Mouse (Mus musculus) gastrocnemius, adult 18-20 months (tissue): ENCODE measurements at regions not wholly inside any gene's neighbourhood (a gene's known extent, or its start where the extent isn't known, plus 50 kb on each side); places are given as distances from the start of the nearest gene placed in this dataset.

Source experiments
- DNase-seq: peaks from one replicate; pipeline ENCODE4 v3.0.0; 2021; ENCODE audit warnings: low spot score

DNA sequence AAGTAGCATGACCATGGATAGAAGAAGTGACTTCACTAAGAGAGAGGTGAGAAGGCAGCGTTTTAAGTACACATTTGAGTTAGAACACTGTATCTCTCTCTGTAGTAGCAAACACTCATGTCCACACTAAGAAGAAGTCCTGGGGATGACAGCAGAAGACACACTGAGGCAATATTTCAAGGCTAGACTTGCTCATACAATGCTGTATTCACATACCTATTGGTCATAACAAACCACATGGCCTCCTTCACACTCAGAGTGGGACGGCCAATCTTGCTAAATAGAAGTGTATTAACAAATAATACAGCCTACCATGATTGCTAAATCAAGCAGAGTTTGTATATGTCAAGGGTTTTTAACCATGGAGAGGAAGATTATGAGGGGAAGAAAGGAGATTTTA is 252.5 kb upstream of the Kcnj16 start:
- no peak for DNase-seq

- DNase-seq = no peak
Measured at GRCm38 (mm10) chr11:110716369-110716768, 251.5 kb upstream of the Kcnj16 start.

DNA sequence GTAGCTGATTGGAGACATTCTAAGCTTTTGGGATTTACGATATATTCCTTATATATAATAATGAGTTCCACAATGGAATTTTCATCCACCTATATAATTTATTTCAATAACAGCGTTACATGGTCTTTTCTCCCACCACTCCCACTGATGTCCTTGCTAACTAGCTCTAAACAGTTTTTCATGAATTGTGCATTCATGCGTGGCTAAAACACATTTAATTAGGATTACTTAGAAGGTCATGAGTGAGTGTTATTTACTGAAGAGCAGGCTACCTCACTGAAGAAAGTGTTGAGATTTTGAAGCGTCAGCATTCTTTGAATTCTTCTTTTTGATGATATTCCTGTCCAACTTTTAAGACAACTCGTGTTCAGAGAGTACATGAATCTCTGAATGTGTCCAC is 245.1 kb upstream of the Kcnj16 start:
- DNase-seq = no peak

DNA sequence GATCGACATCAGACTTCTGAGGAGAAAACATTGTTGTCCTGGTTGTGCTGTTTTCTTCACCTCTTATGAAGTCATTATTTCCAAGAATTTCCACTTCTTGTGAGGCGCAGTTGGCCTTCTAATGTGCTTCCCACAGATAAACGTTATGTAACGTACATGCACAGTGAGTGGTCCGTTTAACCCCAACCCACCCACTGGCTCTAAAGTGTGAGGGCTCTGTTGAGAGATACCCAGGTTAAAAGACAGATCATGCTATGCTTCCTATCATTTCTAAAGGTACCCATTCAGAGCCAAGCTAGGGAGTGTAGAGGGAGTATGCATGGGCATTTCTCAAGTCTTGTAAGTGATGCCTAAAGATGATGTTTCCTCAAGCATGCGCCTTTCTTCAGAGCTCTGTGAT is 243.9 kb upstream of the Kcnj16 start:
- no peak for DNase-seq

- DNase-seq = no peak
Measured at GRCm38 (mm10) chr11:110727357-110727961, 240.4 kb upstream of the Kcnj16 start.

DNA sequence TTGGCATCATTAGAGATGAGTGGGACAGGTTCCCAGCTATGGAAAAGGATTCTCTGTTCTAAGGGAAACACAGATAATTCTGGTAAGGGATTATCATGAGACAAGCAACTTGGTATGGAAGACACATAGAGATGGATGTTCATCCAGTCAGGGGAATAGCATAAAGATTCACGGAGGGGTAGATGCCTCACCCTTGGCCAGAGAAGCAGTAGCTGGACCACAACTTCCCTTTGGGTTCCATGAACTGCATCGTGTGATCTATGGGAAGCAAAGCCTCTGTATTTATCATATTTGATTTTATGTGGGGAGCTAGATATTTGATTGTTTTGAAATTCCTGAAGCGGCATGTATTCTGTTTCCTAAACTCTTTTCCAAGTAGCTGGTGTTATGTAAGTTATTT is 236.3 kb upstream of the Kcnj16 start:
- no peak for DNase-seq

DNA sequence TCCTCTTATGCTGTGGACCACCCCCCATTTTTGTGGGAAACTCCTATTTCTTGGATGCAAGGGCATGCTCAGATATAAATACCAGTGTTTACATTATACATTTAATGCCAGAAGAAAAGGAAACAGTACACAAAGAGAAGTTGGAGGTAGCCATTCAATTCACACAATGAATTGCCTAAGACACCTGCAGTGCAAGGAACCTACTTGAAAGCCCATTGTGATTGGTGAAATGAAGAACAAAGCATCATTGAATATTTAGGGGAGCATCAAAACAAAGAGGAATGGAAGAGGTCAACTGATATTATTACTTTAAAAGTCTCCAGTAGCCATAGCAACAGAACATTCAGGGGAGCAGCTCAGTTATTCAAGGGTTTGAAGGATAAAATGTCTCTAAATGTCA is 193.7 kb upstream of the Kcnj16 start:
- no peak for DNase-seq

DNA sequence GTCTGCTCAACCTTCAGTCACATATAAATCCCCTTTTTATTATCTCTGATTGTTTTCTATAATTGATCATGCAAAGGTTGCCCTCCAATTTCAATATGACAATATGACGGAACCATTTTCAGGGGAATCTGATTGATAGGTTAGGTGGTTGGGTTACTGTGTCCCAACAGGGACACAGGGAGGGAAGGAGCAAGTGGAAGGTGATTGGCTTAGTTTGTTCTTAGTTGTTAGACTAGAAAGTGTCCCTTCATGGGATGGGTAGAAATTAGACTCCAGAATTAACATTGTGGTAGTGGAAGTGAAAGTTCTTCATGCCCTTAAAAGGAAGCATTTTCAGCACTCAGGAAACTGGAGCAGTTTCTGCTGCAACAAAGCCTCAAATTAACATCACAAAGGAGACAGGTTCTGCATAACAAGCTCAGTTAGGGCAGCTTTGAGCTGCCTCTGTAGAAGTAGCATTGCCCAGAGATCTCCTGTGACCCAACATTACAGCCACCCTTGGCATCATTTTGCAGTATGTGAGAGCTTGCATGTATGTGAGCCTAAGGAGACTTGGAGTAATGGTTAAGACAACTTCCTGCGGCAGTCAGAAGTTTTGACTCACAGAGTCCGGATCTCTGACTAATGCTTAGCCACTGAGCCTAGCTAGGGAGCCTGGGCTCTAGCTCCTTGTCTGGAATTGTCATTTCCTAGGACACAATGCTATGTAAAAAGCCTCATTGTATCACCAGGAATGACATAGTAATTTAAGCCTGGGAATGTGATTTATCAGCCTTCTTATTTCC is 186.1 kb upstream of the Kcnj16 start:
- DNase-seq = no peak

GRCm38 (mm10) chr11:110789537-110789936 is 178.3 kb upstream of the Kcnj16 start:
- DNase-seq = no peak

DNA sequence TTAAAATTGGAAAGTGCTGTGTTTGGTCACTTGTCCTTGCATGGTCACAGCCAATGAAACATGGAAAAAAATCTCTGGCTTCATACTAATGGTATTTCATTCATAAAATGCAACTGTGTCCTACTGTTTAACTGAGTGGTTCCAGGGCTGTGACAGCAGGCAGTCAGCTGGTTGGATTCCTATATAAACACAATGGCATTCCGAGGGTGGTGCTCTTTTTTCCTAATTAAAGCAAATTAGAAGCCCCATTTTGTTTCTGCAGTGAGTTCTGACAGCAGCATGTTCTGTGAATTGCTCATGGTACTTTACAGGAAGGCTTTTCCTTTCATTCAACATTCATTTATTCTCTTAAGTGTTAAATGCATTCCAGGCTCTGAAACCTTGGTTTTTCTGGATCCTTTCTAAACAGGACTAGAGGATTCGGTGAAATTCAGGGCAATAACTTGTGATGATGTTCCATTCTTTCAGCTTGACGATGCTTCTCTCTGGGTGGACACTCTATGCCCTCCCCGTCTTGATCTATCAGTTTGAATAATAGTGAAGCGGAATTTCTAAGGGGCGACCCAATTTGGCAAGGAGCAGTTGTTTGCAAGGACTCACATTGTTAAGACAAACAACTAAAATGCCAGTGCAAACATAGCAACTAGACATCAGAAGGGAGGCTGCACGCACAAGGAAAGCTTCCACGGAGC is 167.8 kb upstream of the Kcnj16 start:
- no peak for DNase-seq

GRCm38 (mm10) chr11:110802013-110802412 is 165.8 kb upstream of the Kcnj16 start:
- no peak for DNase-seq

DNA sequence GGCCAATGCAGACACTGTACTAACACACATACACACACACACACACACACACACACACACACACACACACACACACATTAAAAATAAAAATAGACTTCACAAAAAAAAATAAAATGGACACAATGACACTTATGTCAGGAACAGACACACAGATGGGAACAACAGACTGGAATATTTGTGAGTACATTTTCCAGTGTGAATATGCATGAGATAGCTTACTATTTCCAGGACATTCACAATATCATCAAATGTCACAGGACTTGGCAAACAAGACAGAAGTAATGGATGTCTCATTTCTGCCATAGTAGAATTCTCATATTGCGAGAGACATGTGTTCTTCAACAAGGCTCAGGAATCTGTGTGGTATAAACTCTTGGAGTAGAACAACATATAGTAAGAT is 163.8 kb upstream of the Kcnj16 start:
- DNase-seq = no peak

- no peak for DNase-seq
Measured at GRCm38 (mm10) chr11:110813137-110813536, 154.7 kb upstream of the Kcnj16 start.

- DNase-seq = no peak
Measured at GRCm38 (mm10) chr11:110814732-110815131, 153.1 kb upstream of the Kcnj16 start.

GRCm38 (mm10) chr11:110815206-110815605 is 152.6 kb upstream of the Kcnj16 start:
- peak; percentile 4 for DNase-seq

GRCm38 (mm10) chr11:110828584-110828983 is 139.2 kb upstream of the Kcnj16 start:
- DNase-seq = no peak

GRCm38 (mm10) chr11:110836688-110837087 is 131.1 kb upstream of the Kcnj16 start:
- DNase-seq = no peak

- no peak for DNase-seq
Measured at GRCm38 (mm10) chr11:110839316-110839715, 128.5 kb upstream of the Kcnj16 start.

GRCm38 (mm10) chr11:110868319-110868718 is 99.5 kb upstream of the Kcnj16 start:
- DNase-seq = no peak

DNA sequence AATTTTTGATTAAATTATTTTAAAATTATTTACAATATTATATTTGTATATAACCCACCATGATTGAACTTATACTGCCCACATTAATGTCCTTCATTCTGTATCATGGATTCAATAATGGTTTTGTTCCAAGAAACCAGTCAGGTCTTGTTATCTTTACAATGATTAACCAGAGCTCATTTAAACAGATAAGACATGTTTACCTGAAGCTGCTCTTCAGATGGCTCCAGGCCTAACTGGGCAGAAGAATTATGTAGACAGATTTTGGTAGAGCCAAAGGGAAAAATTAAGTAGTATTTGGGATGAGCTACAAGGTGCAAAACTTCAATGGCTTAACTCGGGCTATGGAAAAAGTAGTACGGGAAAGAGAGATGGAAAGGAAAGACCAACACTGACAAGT is 97.7 kb upstream of the Kcnj16 start:
- no peak for DNase-seq

DNA sequence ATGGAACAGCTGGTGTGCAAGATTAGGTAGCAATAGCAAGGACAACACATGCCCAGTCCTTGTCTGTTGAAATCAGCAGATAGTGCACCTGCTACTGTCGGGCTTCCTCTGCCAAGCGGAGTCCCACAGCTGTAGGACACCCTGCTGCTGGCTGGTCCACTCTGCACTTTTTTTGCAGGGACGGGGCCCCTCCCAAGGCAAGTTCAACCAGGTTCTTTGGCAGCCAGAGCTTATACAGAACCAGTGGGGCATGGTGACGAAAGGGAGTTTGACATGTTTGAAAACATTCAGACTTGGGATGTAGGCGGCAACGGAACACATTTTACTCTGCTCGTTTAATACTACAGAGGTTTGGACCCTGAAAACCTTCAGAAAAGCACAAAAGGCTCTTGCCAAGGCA is 93.2 kb upstream of the Kcnj16 start:
- no peak for DNase-seq

DNA sequence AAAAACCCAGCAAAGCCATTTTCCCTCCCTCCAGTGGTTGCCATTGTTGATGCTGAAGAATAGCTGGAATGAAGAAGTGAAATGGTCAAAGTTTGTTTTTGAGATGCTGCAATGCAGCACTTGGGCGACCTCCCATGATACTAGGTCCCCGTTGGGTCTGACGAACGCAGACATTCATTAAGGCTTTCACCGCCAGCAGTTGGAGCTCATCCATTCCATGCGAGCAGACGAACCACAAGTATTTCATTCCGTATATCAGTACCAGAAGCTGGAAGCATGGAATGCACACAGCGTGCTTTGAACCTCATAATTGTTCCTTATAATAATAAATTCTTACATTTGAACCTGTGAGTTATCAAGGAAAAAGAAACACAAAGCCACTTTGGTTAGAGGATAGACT is 86.9 kb upstream of the Kcnj16 start:
- no peak for DNase-seq
